Mouse (Mus musculus) gastrocnemius, postnatal 4 days (tissue): ENCODE results near the gene Myof. TPM values are rescaled to one million over a fixed set of nuclear protein-coding genes. Genes with fewer than 3 reads are reported as not detected.

Source experiments
- DNase-seq, 2 experiments: peaks; one replicate each; pipeline ENCODE4 v3.0.0; 2021 to 2022; ENCODE audit warnings: low spot score in 2 of 2, mixed read lengths in 2 of 2
- total RNA-seq, 2 experiments: library from RNA; stranded (reverse); gene quantifications; 2 replicates each; pipeline ENCODE4 v1.2.3; 2021

Gene Myof
- total RNA-seq, 2 experiments from 2014 or later: 20.7 to 21.8 TPM

DNA sequence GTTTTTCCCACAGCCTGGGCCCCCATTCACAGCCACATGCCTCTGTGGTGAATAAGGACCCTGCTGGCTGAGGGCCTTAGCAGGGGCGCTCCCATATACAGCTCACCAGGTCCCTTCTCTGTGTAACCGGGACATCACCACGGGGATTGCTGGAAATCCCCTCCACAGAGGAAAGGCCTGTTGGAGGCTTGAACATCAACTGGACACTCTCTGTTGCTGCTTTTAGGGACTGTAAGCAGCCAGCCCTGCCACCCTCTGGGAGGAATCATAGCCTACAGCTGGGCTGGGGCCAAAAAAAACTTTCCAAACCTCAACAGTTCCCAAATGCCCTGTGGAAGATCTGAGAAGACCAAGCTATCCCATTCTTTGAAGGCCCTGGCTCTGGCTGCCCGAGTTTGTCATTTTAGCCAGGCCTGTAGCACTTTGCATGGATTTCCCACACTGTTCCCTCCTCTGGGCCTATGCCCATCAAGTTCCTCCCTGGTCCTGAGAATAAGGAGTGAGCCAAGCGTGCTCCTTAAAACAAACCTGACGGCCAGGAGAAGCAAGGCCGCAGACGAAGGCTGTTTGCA, 38.5 kb downstream of the Myof start:
- peak in 1 of 2 experiments; percentile 24 for DNase-seq

GRCm38 (mm10) chr19:38003671-38004521, 39.5 kb downstream of the Myof start:
- DNase-seq: no peak

DNA sequence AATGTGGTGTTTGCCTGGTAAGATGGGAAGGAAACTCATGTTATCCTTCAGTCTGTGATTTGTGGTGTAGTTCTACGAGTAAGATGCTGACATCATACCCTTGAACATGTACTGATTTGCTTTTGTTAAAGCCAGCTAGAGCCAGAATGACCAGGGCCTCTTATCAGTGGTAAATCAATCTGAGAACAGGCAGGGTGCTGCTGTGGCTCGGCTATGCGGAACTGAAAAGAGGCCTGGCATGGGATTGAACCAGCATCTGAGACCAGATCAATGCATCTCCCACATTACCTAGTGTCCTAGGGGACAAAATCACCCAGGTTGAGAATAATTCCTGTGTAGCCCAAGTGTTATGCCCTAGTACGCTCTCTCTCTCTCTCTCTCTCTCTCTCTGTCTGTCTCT, 40.6 kb downstream of the Myof start:
- DNase-seq: no peak

DNA sequence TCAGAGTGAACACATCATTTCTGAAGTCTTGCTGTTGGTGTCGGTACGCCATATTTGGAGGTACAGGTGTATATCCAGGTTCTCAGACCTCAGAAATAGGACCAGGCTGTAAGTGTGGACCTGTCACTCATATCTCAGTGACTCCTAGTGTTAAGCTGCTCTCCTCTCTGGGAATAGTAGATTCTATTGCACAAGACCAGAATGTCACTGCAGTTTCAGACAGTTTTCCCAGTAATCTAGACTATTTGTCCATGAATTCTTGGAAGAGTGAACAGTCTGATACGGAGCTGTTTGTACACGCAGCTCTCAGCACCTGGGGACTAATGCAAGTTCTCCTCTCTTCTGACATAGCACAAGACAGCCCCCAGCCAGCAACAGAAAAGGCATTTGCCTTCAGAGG, 42.4 kb downstream of the Myof start:
- no peak for DNase-seq

DNA sequence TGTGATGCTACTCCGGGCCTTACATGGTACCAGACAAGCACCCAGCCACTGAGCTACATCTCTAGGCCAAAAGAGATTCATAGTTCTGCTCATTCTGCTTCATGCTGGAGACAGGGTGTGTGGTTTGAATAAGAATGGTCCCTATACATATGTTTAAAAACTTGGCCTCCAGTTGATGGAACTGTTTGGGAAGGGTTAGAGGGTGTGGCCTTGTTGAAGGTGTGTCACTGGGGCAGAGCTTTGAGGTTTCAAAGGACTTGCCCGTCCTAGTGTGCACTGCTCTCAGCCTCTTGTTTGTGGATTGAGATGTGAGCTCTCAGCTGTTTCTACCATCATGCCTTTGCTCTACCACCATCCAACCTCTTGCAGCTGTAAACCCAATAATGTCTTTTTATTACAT, 43.4 kb downstream of the Myof start:
- DNase-seq: no peak

GRCm38 (mm10) chr19:37994301-37994700, 49.1 kb downstream of the Myof start:
- no peak for DNase-seq

DNA sequence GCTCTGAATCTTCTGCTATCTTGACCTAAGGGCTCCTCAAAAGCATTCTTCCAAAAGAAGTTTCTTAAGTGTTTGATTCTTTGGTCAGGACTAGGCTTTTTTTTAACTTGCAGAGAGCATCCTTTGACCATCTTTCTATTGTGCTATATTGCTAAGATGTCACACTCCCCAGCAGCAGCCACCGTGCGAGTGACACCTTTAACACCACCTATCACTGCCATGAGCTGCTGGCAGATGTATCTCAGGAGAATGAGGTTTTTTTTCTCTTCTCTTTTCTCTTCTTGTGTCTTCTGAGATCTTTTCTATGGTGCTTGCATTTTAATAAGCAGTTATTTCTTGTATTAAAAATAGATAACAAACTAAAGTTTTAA, 51.2 kb downstream of the Myof start:
- DNase-seq: no peak

GRCm38 (mm10) chr19:37991399-37992183, 51.8 kb downstream of the Myof start:
- no peak for DNase-seq

DNA sequence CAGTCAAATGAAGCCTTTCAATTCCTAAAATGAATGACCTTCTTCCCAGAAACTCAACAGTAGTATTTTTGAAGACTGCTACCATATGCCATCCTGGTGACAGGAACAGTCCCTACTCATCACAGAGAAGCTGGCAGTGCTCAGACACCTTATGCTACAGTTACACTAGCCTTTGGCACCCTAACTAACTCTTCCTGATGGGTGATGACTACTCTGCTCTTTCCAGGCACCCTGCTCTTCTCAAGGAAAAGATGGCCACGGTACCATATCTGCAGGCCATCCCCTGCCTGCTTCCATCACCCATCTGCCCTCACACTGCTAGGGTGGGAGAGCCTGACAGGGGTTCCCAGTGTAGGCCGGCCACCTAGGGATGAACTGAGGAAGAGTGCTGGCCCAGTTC, 53.4 kb downstream of the Myof start:
- DNase-seq: no peak

DNA sequence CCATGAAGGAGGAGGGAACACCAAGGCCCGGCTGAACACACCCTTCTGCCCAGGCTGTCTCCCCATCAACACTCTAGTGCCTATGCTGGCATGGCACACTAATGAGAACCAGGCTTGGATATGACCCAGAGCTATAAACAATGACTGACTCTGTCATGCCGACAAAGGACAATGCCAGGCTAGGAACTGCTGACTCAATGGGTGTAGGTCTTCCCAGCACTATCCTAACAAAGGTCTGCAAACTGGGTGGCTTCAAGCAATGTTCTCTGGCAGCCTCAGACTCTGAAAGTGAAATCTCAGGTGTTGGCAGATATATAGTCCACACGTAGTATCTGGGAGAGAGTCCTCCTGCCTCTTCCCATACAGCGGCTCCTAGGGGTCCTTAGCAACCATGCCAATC, 55.2 kb downstream of the Myof start:
- no peak for DNase-seq

- DNase-seq: no peak
These were observed 57.6 kb downstream of the Myof start for GRCm38 (mm10) chr19:37985730-37986129.

- no peak for DNase-seq
These were observed 67.4 kb downstream of the Myof start for GRCm38 (mm10) chr19:37975951-37976350.

- no peak for DNase-seq
These were observed 72.8 kb downstream of the Myof start for GRCm38 (mm10) chr19:37970571-37970970.

- DNase-seq: no peak
These were observed 73.4 kb downstream of the Myof start for GRCm38 (mm10) chr19:37970004-37970403.

DNA sequence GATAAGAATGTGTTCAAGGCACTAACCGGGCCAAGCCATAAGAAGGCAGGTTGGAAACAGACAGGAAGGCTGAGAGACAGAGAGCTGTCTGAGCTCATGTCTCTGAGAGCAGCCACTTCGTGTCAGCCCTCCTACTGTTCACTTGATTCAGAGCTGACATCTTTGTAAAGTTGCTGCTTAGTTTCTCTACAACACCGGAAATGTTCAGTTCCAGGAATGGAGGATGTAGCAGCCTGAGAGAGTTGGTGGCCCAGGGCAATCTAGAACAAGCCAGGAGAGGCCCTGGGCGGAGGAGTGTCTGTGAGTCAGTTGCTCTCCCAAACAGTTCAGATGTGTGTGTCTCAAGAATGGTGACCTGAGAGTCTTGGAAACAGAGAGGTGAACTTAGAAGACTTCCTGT, 77.5 kb downstream of the Myof start:
- no peak for DNase-seq

GRCm38 (mm10) chr19:37963421-37963820, 80.0 kb downstream of the Myof start:
- no peak for DNase-seq

DNA sequence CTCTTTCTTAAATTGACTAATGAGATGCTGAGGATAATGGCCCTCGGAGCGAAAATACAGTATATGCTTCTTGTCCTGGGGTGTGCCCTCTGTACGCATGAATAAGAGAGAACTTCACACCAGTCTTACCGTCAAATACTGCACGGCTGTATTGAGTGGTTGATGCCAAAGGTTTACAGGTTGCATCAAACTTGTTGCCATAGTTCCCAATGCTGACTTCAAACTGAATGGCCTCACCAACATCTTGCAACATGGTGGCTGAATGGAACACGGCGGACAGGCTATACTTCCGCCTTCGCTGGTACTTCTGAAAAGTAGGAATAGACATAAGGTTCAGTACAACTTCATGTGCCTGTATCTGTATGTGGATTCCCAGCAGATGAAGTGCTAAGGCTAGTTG, 82.6 kb downstream of the Myof start:
- no peak for DNase-seq

DNA sequence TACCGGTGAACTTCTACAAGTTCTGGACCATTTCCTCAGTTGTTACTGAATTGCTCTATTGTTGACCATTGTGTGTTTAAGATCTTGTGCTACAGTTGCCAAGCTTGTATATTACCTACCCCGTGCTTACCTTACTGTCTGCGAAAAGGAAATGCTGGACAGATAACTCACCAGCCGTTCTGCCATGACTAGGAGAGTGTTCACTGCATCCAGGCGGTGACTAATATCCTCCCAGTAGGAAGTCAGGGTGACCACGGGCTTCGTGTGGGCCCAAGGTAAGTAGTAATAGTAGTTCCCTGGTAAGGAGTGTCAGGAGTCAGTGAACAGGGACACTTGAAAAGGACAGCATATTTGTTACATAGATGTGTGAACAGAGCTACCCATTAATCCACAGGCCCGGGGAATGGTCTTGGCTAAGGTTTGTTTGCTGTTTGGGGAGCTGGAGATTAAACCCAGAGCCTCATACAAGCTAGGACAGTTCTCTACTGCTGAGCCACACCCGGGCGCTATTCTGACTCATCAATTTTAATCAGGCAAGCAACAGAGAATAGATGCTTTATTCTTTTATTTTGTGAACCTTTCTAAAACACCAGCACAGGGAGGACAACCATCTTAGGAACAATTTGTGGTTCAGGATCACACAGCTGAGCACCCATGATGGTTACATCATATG, 83.7 kb downstream of the Myof start:
- DNase-seq: no peak

DNA sequence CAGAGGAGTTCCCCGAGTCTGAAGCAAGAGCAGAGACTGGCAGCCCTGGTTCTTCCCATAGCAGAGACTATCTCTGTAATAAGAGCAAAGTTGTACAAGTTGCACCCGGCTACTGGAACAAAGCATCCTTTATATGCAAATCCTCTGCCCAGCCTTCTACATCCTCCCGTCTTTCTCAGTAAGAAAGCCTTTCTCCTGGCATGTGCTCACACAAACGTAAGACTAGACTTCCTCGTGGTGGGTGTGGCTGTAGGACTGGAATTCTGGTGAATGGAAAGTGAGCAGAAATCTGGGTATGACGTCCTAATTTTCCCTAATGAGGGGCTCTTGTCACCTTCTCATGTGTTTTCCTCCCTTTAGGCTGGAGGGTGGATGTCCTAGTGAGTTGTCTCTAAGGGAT, 84.3 kb downstream of the Myof start:
- DNase-seq: no peak

- DNase-seq: peak in 1 of 2 experiments; percentile 30
These were observed 86.1 kb downstream of the Myof start for GRCm38 (mm10) chr19:37957256-37957655.

GRCm38 (mm10) chr19:37956006-37956405, 87.4 kb downstream of the Myof start:
- DNase-seq: no peak
